Mouse (Mus musculus) liver, postnatal 0 days (tissue): ENCODE measurements around the gene Rad51b.

Experiments used
- CTCF ChIP-seq: sonication (generic); IDR thresholded peaks from 2 replicates; pipeline ENCODE4 v1.5.1; 2016; ENCODE audit warnings: antibody characterized with exemption, low read depth
- EP300 ChIP-seq: IDR thresholded peaks from 2 replicates; pipeline ENCODE4 v1.6.1; 2016; ENCODE audit warnings: antibody characterized with exemption, low read depth, mild to moderate bottlenecking

DNA sequence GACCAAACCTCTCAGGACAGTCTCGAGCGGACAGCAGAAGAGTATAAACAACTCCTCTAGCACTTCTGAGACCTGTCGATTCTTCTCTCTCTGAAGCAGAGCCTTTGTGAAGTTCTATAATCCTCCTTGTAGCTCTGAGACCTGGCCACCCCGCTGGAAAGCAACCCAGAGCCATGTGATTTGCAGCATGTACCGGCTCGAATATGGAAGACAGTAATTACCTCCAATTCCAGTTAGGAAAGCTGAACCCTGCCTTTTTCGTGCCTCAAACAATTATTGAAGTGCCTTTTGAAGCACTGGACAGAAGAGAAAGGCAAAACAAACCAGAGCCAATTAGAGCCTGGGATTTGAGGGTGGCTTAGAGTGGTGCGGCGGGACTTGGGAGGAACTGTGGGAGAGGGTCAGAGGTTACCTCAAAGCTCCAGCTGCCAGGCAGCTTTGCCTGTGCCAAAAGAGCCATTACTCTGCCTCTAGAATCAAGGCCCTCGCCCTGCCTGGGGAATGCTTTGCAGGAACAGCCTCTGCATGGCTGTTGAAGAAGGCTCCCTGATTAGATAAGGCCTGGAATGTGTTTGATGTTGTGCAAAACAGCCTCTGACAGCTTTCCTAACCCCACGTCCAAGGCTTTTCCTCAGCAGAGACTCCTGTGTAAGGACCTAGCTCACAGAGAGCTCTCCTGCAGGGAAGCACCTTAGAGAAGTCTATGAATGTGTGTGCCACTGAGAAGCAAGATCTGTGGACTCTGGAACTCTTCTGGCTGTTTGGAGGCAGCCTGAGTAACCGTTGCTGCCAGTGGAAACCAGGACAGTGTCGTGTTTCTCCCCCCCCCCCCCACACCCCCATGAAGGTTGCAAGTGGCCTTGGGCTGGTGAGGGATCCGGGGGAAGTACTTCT lies 562.5 kb downstream of the Rad51b start:
- no peak for TF ChIP-seq EP300
- no peak for TF ChIP-seq CTCF
